Mouse (Mus musculus): ENCODE data around the gene Ccdc162. TPM values are rescaled to one million over a fixed set of nuclear protein-coding genes. Genes with fewer than 3 reads are reported as not detected.

The Ccdc162 gene
- polyA plus RNA-seq, 1 experiment from 2014 or later: 0.32 TPM

GRCm38 (mm10) chr10:41537226-41537982 is 179.0 kb downstream of the Ccdc162 start:
- H3K4me3 ChIP-seq: no peak overlapping the region
- no peak for DNase-seq (ENCODE audit: low spot score)
- WGBS: 62% methylated on average over 4 of the region's 4 CpGs

GRCm38 (mm10) chr10:41536714-41537113 is 179.7 kb downstream of the Ccdc162 start:
- WGBS: 98% methylated on average over 1 of the region's 1 CpGs

More at GRCm38 (mm10) chr10:41537226-41537982, 179.0 kb downstream of the Ccdc162 start:
- Histone ChIP-seq H3K9me3 (replicated peaks) (no peaks in the 10 kb centered on the region; the same call in 1 of the 2 replicates), H3K36me3 (peaks cover 65% of the 10 kb centered on the region), H3K27me3 (ENCODE audit: low read depth, poor library complexity, severe bottlenecking) (no peaks in the 10 kb centered on the region), H3K4me1 (peaks cover 8% of the 10 kb centered on the region), H3K27ac (replicated peaks) (no peak overlapping the region)

DNA sequence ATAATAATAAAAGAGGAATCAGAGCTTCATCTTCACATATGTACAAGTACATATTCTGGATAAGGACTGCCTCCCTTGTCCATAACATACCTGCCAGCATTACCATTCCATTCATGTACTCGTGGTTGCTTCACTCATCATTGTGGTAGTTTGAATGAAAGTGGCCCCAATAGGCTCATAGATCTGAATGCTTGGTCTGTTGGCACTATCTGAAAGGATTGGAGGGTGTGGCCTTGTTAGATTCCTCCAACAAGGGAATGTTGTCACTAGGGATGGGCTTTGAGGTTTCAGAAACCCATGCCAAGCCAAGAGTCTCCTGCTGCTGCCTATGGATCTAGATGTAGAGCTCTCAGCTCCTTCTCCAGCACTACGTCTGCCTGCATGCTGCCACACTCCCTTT is 180.4 kb downstream of the Ccdc162 start:
- Histone ChIP-seq H3K27ac (replicated peaks) (no peak overlapping the region), H3K9me3 (replicated peaks) (no peaks in the 10 kb centered on the region; the same call in 1 of the 2 replicates), H3K4me3 (no peak overlapping the region), H3K36me3 (peaks cover 79% of the 10 kb centered on the region), H3K27me3 (ENCODE audit: low read depth, poor library complexity, severe bottlenecking) (no peaks in the 10 kb centered on the region), H3K4me1 (peaks cover 8% of the 10 kb centered on the region)
- no peak for DNase-seq (ENCODE audit: low spot score)
- WGBS: 92% methylated on average over 2 of the region's 2 CpGs

More at GRCm38 (mm10) chr10:41536714-41537113, 179.7 kb downstream of the Ccdc162 start:
- H3K36me3 ChIP-seq: peaks cover 72% of the 10 kb centered on the region
- H3K4me1 ChIP-seq: peaks cover 8% of the 10 kb centered on the region
- H3K27ac ChIP-seq (replicated peaks): no peak overlapping the region
- H3K4me3 ChIP-seq: no peak overlapping the region
- no peak for DNase-seq (ENCODE audit: low spot score)
- H3K27me3 ChIP-seq (ENCODE audit: low read depth, poor library complexity, severe bottlenecking): no peaks in the 10 kb centered on the region
- no peaks in the 10 kb centered on the region; the same call in 1 of the 2 replicates for H3K9me3 ChIP-seq (replicated peaks)

GRCm38 (mm10) chr10:41529972-41530371 is 186.5 kb downstream of the Ccdc162 start:
- Histone ChIP-seq H3K27ac (replicated peaks) (no peak overlapping the region), H3K27me3 (ENCODE audit: low read depth, poor library complexity, severe bottlenecking) (no peaks in the 10 kb centered on the region), H3K4me1 (no peaks in the 10 kb centered on the region), H3K36me3 (peaks cover 98% of the 10 kb centered on the region), H3K9me3 (replicated peaks) (no peaks in the 10 kb centered on the region; the same call in 1 of the 2 replicates), H3K4me3 (no peak overlapping the region)
- 95% methylated on average over 5 of the region's 5 CpGs for WGBS
- DNase-seq (ENCODE audit: low spot score): no peak

GRCm38 (mm10) chr10:41525696-41526095 is 190.7 kb downstream of the Ccdc162 start:
- H3K27ac ChIP-seq (replicated peaks): no peak overlapping the region
- H3K4me1 ChIP-seq: peaks cover 26% of the 10 kb centered on the region
- no peaks in the 10 kb centered on the region for H3K27me3 ChIP-seq (ENCODE audit: low read depth, poor library complexity, severe bottlenecking)
- H3K36me3 ChIP-seq: peaks cover 81% of the 10 kb centered on the region
- no peak overlapping the region for H3K4me3 ChIP-seq
- DNase-seq (ENCODE audit: low spot score): no peak
- 88% methylated on average over 1 of the region's 1 CpGs for WGBS
- H3K9me3 ChIP-seq (replicated peaks): no peaks in the 10 kb centered on the region

DNA sequence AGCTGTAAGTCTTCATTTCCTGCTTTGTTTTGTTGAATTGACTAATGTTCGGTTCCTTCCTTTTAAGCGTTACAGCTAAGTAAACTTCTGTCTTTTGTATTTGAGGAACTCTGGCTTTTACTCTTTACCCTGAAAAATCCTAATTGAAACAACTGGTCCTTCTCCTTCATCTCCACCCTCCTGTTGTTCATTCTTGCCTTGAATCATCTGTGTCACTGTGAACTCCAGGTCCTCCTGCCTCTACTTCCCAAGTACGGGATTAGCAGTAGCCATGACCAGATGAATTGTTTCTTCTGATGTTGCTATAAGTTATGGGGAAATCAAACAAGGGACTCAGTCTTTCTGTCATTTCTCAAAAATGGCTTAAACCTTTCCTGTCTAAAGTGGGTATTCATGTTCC is 193.0 kb downstream of the Ccdc162 start:
- WGBS: 92% methylated on average over 3 of the region's 3 CpGs
- no peaks in the 10 kb centered on the region for H3K9me3 ChIP-seq (replicated peaks)
- H3K27ac ChIP-seq (replicated peaks): no peak overlapping the region
- H3K36me3 ChIP-seq: peaks cover 58% of the 10 kb centered on the region
- peaks cover 28% of the 10 kb centered on the region for H3K4me1 ChIP-seq
- no peaks in the 10 kb centered on the region for H3K27me3 ChIP-seq (ENCODE audit: low read depth, poor library complexity, severe bottlenecking)
- DNase-seq (ENCODE audit: low spot score): no peak
- H3K4me3 ChIP-seq: no peak overlapping the region

DNA sequence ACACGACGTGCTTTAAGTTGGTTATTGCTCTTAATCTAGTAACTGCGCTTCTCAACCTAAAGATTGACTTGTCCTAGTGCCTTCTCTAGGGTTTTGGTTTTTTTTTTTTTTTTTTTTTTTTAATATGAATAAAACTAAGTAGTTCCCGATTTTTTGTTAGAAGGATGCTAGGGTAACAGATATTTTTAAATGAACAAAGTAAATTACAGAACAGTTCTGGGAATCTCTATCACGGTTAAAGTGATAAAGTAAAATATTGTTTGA is 196.1 kb downstream of the Ccdc162 start:
- Histone ChIP-seq H3K36me3 (peaks cover 30% of the 10 kb centered on the region), H3K4me1 (peaks cover 34% of the 10 kb centered on the region), H3K9me3 (replicated peaks) (no peaks in the 10 kb centered on the region), H3K27me3 (ENCODE audit: low read depth, poor library complexity, severe bottlenecking) (no peaks in the 10 kb centered on the region), H3K4me3 (peak overlapping the region; percentile 74), H3K27ac (replicated peaks) (peak overlapping the region; percentile 100)
- WGBS: 11% methylated on average over 5 of the region's 5 CpGs
- no peak for DNase-seq (ENCODE audit: low spot score)

DNA sequence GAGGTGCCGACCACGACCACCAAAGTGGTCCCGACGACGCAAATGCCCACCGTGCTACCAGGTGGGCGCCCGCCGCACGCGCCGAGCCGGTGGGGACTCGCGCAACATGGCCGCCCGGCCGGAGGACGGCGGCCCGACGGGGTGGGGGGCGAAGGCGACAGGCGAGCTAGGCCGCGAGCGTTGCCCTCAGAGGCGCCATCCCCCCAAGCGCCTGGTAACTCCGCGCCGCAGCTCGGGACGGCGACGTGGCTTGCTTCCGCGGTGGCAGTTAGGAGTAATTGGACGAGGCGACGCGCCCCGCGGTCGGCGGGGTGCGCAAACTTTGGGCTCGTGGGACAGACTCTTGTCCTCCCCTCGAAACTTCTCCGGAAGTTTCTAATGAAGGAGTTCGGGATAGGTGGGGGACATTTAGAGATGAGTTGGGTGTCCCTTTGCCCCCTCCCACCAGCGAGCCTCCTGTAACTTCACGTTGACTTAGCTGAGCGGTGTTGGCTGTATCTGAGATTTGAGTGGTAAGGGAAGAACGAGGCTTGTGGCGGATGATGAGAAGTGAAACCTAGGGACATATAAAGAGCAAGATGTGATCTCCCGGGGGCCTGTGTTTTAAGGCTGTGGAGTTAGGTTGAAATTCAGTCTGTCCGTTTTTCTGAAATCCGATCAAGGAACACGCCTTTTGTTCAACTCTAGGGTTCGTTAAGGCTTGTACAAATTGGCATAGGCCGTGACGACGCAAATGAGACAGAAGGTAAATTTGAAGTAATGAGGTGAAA is 196.6 kb downstream of the Ccdc162 start:
- H3K27me3 ChIP-seq (ENCODE audit: low read depth, poor library complexity, severe bottlenecking): no peaks in the 10 kb centered on the region
- peak overlapping the region; percentile 100 for H3K27ac ChIP-seq (replicated peaks)
- H3K4me3 ChIP-seq: peak overlapping the region; percentile 74
- under 1% methylated on average over 65 of the region's 65 CpGs for WGBS
- peaks cover 24% of the 10 kb centered on the region for H3K36me3 ChIP-seq
- H3K4me1 ChIP-seq: peaks cover 34% of the 10 kb centered on the region
- H3K9me3 ChIP-seq (replicated peaks): no peaks in the 10 kb centered on the region
- DNase-seq (ENCODE audit: low spot score): no peak

DNA sequence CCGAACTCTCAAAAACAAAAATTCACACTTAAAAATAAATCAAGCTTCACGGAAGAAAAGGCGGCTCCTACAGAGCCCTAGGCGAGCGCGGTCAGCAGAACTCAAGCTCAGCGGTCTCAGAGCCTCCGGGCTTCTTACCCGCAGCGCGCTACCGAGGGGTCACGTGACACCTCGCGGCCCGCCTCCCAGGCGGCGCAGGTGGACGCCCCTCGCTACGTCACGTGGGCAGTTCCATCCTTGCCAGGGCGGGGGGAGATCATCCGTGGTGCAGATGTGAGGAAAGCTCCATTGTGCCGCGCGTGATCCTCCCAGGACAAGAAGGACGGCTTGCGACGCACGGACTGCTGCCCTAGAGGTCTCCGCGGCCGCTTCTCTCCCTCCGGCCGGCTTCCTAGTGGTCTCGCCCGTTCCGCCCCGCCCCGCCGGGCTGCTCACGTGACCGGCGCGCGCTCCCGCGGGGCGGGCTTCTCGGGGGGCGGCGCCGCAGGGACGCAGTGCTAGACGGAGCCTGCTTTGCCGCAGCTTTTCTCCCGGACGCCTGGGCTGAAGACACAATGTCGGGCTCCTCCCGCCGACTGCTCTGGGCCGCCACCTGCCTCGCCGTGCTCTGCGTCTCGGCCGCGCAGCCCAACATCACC is 197.3 kb downstream of the Ccdc162 start, which contains the start of gene Cd164:
Cd164 (plus strand) TSS at position 434 of the 638 bp plus-strand sequence.
- H3K36me3 ChIP-seq: peaks cover 17% of the 10 kb centered on the region
- peaks cover 34% of the 10 kb centered on the region for H3K4me1 ChIP-seq
- DNase-seq (ENCODE audit: low spot score): peak; percentile 96
- H3K9me3 ChIP-seq (replicated peaks): no peaks in the 10 kb centered on the region
- H3K4me3 ChIP-seq: peak within 1 kb of the TSS; percentile 74
- H3K27me3 ChIP-seq (ENCODE audit: low read depth, poor library complexity, severe bottlenecking): no peaks in the 10 kb centered on the region
- peak within 1 kb of the TSS; percentile 100 for H3K27ac ChIP-seq (replicated peaks)
- under 1% methylated on average over 69 of the region's 69 CpGs for WGBS

- DNase-seq (ENCODE audit: low spot score): no peak
- H3K27me3 ChIP-seq (ENCODE audit: low read depth, poor library complexity, severe bottlenecking): no peaks in the 10 kb centered on the region
- H3K36me3 ChIP-seq: peaks cover 12% of the 10 kb centered on the region
- no peaks in the 10 kb centered on the region for H3K9me3 ChIP-seq (replicated peaks)
- H3K4me1 ChIP-seq: peaks cover 33% of the 10 kb centered on the region
- H3K27ac ChIP-seq (replicated peaks): peak overlapping the region; percentile 100
- peak overlapping the region; percentile 74 for H3K4me3 ChIP-seq
- WGBS: under 1% methylated on average over 23 of the region's 23 CpGs
Measured at GRCm38 (mm10) chr10:41518508-41518980, 197.9 kb downstream of the Ccdc162 start.

DNA sequence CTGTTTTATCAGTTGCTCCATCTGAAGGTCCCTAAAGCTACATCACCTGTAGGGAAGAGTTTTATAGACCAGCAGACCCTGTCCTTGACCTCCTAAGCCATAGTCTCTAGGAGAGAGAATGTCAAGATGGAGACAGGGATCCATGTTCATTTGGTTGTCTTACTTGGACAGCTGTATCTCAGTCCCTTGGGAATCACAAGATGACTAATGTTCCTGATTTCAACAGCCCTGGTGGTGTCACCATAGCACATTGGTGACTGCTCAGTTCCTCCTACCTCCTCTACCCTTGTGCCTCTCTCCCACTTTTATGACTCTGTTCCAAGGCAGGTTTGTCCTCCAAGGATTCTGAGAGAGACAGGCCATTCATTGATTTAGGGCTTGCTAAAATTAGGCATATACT is 201.5 kb downstream of the Ccdc162 start:
- no peaks in the 10 kb centered on the region for H3K9me3 ChIP-seq (replicated peaks)
- H3K36me3 ChIP-seq: no peaks in the 10 kb centered on the region
- peaks cover 5% of the 10 kb centered on the region for H3K4me1 ChIP-seq
- no peak overlapping the region for H3K27ac ChIP-seq (replicated peaks)
- DNase-seq (ENCODE audit: low spot score): no peak
- H3K4me3 ChIP-seq: no peak overlapping the region
- no peaks in the 10 kb centered on the region for H3K27me3 ChIP-seq (ENCODE audit: low read depth, poor library complexity, severe bottlenecking)

- Histone ChIP-seq H3K4me3 (no peak overlapping the region), H3K4me1 (peaks cover 5% of the 10 kb centered on the region), H3K36me3 (no peaks in the 10 kb centered on the region), H3K27me3 (ENCODE audit: low read depth, poor library complexity, severe bottlenecking) (no peaks in the 10 kb centered on the region), H3K27ac (replicated peaks) (no peak overlapping the region), H3K9me3 (replicated peaks) (no peaks in the 10 kb centered on the region)
- 83% methylated on average over 4 of the region's 4 CpGs for WGBS
- no peak for DNase-seq (ENCODE audit: low spot score)
Measured at GRCm38 (mm10) chr10:41514301-41514700, 202.1 kb downstream of the Ccdc162 start.
